Mouse (Mus musculus) kidney, embryonic 16.5 days (tissue): ENCODE data around the gene Pus10. TPM values are rescaled to one million over a fixed set of nuclear protein-coding genes. Genes with fewer than 3 reads are reported as not detected.

Source experiments
- ATAC-seq: fragments of 200-750 bp; cut with Nextera tagmentation; 2 replicates; pipeline ENCODE4 v1.8.0; 2017; ENCODE audit warnings: moderate TSS enrichment; ENCODE audit not compliant: low FRiP score, low TSS enrichment
- H3K27ac ChIP-seq: fragments of 300-500 bp; sonication (generic); 2 replicates; pipeline ENCODE4 v1.5.1; 2014; ENCODE audit warnings: low read length
- H3K27me3 ChIP-seq: fragments of 300-500 bp; sonication (generic); 2 replicates; pipeline ENCODE4 v1.6.1; 2014; ENCODE audit warnings: low read length, control low read depth, mixed read lengths; ENCODE audit not compliant: insufficient read depth
- H3K36me3 ChIP-seq: fragments of 300-500 bp; sonication (generic); 2 replicates; pipeline ENCODE4 v1.6.1; 2014; ENCODE audit warnings: low read length, control low read depth, mixed read lengths; ENCODE audit not compliant: insufficient read depth
- H3K4me1 ChIP-seq: fragments of 300-500 bp; sonication (generic); 2 replicates; pipeline ENCODE4 v1.6.1; 2014; ENCODE audit warnings: low read length, control low read depth, mixed read lengths; ENCODE audit not compliant: insufficient read depth
- H3K4me2 ChIP-seq: fragments of 300-500 bp; sonication (generic); replicated peaks from 2 replicates; pipeline ENCODE4 v1.6.1; 2014; ENCODE audit warnings: low read depth, low read length
- H3K4me3 ChIP-seq: fragments of 300-500 bp; sonication (generic); 2 replicates; pipeline ENCODE4 v1.5.1; 2014; ENCODE audit warnings: mild to moderate bottlenecking, low read length
- H3K9ac ChIP-seq: fragments of 300-500 bp; sonication (generic); replicated peaks from 2 replicates; pipeline ENCODE4 v1.6.1; 2014; ENCODE audit warnings: low read length
- H3K9me3 ChIP-seq: fragments of 300-500 bp; sonication (generic); 2 replicates; pipeline ENCODE4 v1.6.1; 2016; ENCODE audit warnings: low read length, control low read depth
- WGBS: fragments of 180-500 bp; shearing (Covaris S2); extraction: QIAGEN DNeasy Blood & Tissue Kit; methylation state at CpG from one replicate; pipeline ENCODE4 v1.1.7; 2014; 5-methylcytosine and 5-hydroxymethylcytosine counted together
- polyA plus RNA-seq: library from polyadenylated mRNA; unstranded; fragments of >200 nt; fragmentation: Nextera tagmentation; extraction: Ambion mirVana; gene quantifications from 2 replicates; pipeline ENCODE4 v1.2.1, GENCODE M21; 2015

Pus10 gene
- polyA plus RNA-seq, 1 experiment from 2014 or later, result 21.2 TPM

- H3K9ac ChIP-seq, result peak overlapping the region; percentile 79
- 0 out of 2 replicates have a peak, but pooled peaks cover 6% of the 10 kb centered on the region for H3K27me3 ChIP-seq
- under 1% methylated on average over 24 of the region's 24 CpGs for whole genome bisulfite sequencing
- H3K4me3 ChIP-seq, result peak overlapping the region; percentile 72
- peak overlapping the region; percentile 78 for H3K4me2 ChIP-seq
- ATAC-seq, result no peak
- H3K27ac ChIP-seq, result peak overlapping the region; percentile 96
- no peaks in the 10 kb centered on the region for H3K36me3 ChIP-seq
- peaks cover 5% of the 10 kb centered on the region for H3K4me1 ChIP-seq
- H3K9me3 ChIP-seq, result no peaks in the 10 kb centered on the region
Observed at GRCm38 (mm10) chr11:23770510-23770759, 105.0 kb downstream of the Pus10 start.

GRCm38 (mm10) chr11:23770760-23771506 lies 105.5 kb downstream of the Pus10 start, which contains the start of gene Rel:
TSS of gene Rel (minus strand) at chr11:23770970.
- Histone ChIP-seq H3K27me3 (0 out of 2 replicates have a peak, but pooled peaks cover 6% of the 10 kb centered on the region), H3K4me3 (peak within 1 kb of the TSS; percentile 72), H3K4me2 (peak within 1 kb of the TSS; percentile 78), H3K27ac (peak within 1 kb of the TSS; percentile 96), H3K36me3 (no peaks in the 10 kb centered on the region), H3K4me1 (peaks cover 5% of the 10 kb centered on the region), H3K9me3 (no peaks in the 10 kb centered on the region), H3K9ac (peak within 1 kb of the TSS; percentile 79)
- WGBS, result under 1% methylated on average over 72 of the region's 88 CpGs
- peak; percentile 95 for ATAC-seq

GRCm38 (mm10) chr11:23771507-23772097 lies 106.1 kb downstream of the Pus10 start:
- ATAC-seq, result 0 out of 2 replicates have a peak, but pooled peaks have one; percentile 1

DNA sequence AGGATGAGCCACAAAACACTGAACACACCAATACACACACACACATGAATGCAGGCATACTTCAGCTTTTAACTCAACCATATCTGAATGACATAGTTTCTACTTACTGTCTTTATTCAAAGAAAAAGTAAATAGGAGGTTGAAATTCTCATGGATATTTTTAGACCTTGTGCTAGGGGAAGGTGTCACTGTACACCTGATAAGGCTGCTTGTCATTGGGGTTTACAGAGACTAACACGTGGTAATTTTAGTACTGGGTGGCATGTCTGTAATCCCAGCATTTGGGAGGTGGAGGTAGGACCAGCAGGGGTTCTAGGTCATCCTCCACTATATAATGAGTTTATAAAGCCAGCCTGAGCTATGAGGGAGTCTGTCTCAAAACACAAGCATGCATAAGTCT lies 107.0 kb downstream of the Pus10 start:
- Histone ChIP-seq H3K27ac (no peak overlapping the region), H3K4me3 (no peak overlapping the region), H3K4me2 (no peak overlapping the region), H3K9me3 (no peaks in the 10 kb centered on the region), H3K9ac (no peak overlapping the region), H3K36me3 (no peaks in the 10 kb centered on the region), H3K4me1 (peaks cover 5% of the 10 kb centered on the region), H3K27me3 (0 out of 2 replicates have a peak, but pooled peaks cover 6% of the 10 kb centered on the region)
- WGBS, result 38% methylated on average over 1 of the region's 1 CpGs
- ATAC-seq, result no peak

More at GRCm38 (mm10) chr11:23771507-23772097, 106.1 kb downstream of the Pus10 start:
- Histone ChIP-seq H3K4me3 (peak overlapping the region; percentile 72), H3K9ac (peak overlapping the region; percentile 79), H3K36me3 (no peaks in the 10 kb centered on the region), H3K9me3 (no peaks in the 10 kb centered on the region), H3K4me1 (peaks cover 5% of the 10 kb centered on the region), H3K27ac (peak overlapping the region; percentile 96), H3K27me3 (0 out of 2 replicates have a peak, but pooled peaks cover 6% of the 10 kb centered on the region), H3K4me2 (peak overlapping the region; percentile 78)
- WGBS, result 7% methylated on average over 21 of the region's 21 CpGs

DNA sequence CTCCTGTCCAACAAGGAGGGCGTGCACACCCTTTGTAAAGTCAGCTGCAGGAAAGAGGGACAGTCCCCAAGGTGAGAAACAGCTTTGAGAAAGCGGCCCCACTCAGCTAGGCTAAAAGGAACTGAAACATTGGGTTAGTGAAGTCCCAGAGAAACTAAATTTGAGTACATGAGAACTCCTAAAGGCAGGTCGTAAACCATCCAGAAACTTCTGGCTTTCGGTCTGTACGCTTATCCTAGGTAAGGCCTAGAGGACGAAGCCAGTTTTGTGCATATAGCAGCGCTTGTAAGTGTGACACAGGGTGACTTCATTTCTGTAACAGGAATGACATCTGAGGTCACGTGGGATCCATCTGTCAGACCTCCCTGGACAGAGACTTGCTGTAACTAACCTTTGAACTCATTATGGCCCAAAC lies 113.3 kb downstream of the Pus10 start:
- Histone ChIP-seq H3K9ac (no peak overlapping the region), H3K4me1 (no peaks in the 10 kb centered on the region), H3K4me3 (no peak overlapping the region), H3K36me3 (no peaks in the 10 kb centered on the region), H3K27ac (no peak overlapping the region), H3K27me3 (no peaks in the 10 kb centered on the region), H3K4me2 (no peak overlapping the region), H3K9me3 (no peaks in the 10 kb centered on the region)
- 83% methylated on average over 8 of the region's 8 CpGs for WGBS
- ATAC-seq, result no peak

GRCm38 (mm10) chr11:23782038-23782437 lies 116.6 kb downstream of the Pus10 start:
- Histone ChIP-seq H3K36me3 (no peaks in the 10 kb centered on the region), H3K9ac (no peak overlapping the region), H3K4me3 (no peak overlapping the region), H3K4me1 (no peaks in the 10 kb centered on the region), H3K4me2 (no peak overlapping the region), H3K27ac (no peak overlapping the region), H3K9me3 (no peaks in the 10 kb centered on the region), H3K27me3 (no peaks in the 10 kb centered on the region)
- no peak for ATAC-seq
- WGBS, result 68% methylated on average over 3 of the region's 3 CpGs

Other genes starting within 250 kb of the Pus10 start
- 81.7 and 83.1 TPM in 2 replicates for gene Ahsa2, start 167.6 kb upstream of the Pus10 start, polyA plus RNA-seq
- not detected in 2 replicates for gene 1700093K21Rik, start 144.5 kb upstream of the Pus10 start, polyA plus RNA-seq
- gene 0610010F05Rik, start 32.0 kb upstream of the Pus10 start, polyA plus RNA-seq, result 22.5 and 24.8 TPM in 2 replicates
- gene Pex13, start 285 bp downstream of the Pus10 start, polyA plus RNA-seq, result 24.5 and 29.8 TPM in 2 replicates
- 0.60 and 0.76 TPM in 2 replicates for gene Rel, start 105.3 kb downstream of the Pus10 start, polyA plus RNA-seq
- gene Papolg, start 229.6 kb downstream of the Pus10 start, polyA plus RNA-seq, result 12.9 and 13.2 TPM in 2 replicates